Mouse (Mus musculus) liver, embryonic 14.5 days (tissue): ENCODE results near the gene Pan3.

Experiments used
- CTCF ChIP-seq: IDR thresholded peaks from 2 replicates; pipeline ENCODE4 v1.5.1; 2016; ENCODE audit warnings: antibody characterized with exemption, low read depth, control low read depth
- EP300 ChIP-seq: IDR thresholded peaks from 2 replicates; pipeline ENCODE4 v1.6.1; 2016; ENCODE audit warnings: antibody characterized with exemption, low read depth

- TF ChIP-seq CTCF (no peak), EP300 (no peak)
Observed at GRCm38 (mm10) chr5:147542291-147542690, 112.3 kb downstream of the Pan3 start.
